Mouse (Mus musculus): ENCODE measurements at regions not wholly inside any gene's neighbourhood (a gene's known extent, or its start where the extent isn't known, plus 50 kb on each side); places are given as distances from the start of the nearest gene placed in this dataset.

DNA sequence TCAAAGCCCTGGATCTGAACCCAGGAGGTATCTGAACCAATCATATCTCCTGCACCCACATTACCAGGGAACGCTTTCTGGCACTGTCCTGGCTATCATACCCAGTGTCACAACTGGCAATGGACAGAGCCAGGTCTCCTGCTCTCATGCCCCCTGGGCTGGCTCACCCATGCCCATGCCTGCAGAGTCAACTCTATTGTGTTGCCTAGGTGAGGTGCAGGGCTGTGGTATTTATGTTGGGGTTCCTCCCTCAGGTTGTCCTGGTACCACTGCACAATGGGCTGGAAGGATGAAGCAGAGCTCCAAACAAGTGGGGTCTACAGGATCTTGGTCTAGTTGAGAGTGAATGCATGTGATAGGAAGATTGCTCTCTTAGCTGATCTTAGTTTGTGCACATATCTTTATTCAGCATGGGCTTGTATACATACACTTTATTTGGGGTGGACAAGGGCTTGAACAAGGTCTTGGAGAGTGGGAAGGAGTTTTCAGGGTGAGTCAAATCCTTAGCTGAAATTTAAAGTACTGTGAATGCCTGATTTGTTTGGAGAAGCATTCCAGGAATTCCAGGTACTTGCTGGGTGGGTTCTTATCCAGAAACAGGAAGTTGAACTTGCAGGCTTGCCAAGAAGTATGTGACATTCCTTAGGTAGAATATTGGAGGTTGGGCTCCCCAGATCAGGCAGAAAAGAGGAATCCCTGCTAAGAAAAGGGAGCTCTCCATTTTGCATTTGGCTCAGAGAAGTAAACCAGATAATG lies 123.2 kb downstream of the Ube2dnl2 start:
- TF ChIP-seq CTCF (IDR thresholded peaks at IDR 0.05) (no peak), EP300 (IDR thresholded peaks at IDR 0.05) (peak; percentile 88)
